Mouse (Mus musculus) testis, adult 2 months (tissue): ENCODE data around the gene Enox1. TPM values are rescaled to one million over a fixed set of nuclear protein-coding genes. Genes with fewer than 3 reads are reported as not detected.

Source experiments
- H3K27ac ChIP-seq: fragments of 200-500 bp; 2 replicates; pipeline ENCODE4 v1.5.1; 2012; ENCODE audit warnings: low read depth, low read length; ENCODE audit not compliant: control insufficient read depth, insufficient read depth
- H3K27me3 ChIP-seq: fragments of 200-500 bp; 2 replicates; pipeline ENCODE4 v1.6.1; 2012; ENCODE audit warnings: mild to moderate bottlenecking, low read length, moderate library complexity; ENCODE audit not compliant: control insufficient read depth, insufficient read depth
- H3K36me3 ChIP-seq: fragments of 200-500 bp; 2 replicates; pipeline ENCODE4 v1.6.1; 2012; ENCODE audit warnings: mild to moderate bottlenecking, low read length; ENCODE audit not compliant: control insufficient read depth, insufficient read depth
- H3K4me1 ChIP-seq: fragments of 200-500 bp; 2 replicates; pipeline ENCODE4 v1.6.1; 2012; ENCODE audit warnings: low read length; ENCODE audit not compliant: control insufficient read depth, insufficient read depth
- H3K4me3 ChIP-seq: fragments of 200-500 bp; 2 replicates; pipeline ENCODE4 v1.5.1; 2012; ENCODE audit warnings: low read depth, mild to moderate bottlenecking, low read length, moderate library complexity, mixed read lengths; ENCODE audit not compliant: control insufficient read depth
- CTCF ChIP-seq: fragments of 200-500 bp; IDR thresholded peaks from 2 replicates; pipeline ENCODE4 v1.5.1; 2012; ENCODE audit warnings: low read depth, mild to moderate bottlenecking, inconsistent platforms, low read length, moderate library complexity; ENCODE audit not compliant: control insufficient read depth, insufficient read depth, insufficient replicate concordance
- POLR2A ChIP-seq: fragments of 200-500 bp; IDR thresholded peaks from 2 replicates; pipeline ENCODE4 v1.6.1; 2012; ENCODE audit warnings: low read depth, mild to moderate bottlenecking, inconsistent platforms, low read length, moderate library complexity; ENCODE audit not compliant: control insufficient read depth
- polyA plus RNA-seq: library from polyadenylated mRNA; depleted of rRNA; stranded (reverse); fragments of >200 nt; gene quantifications from 2 replicates; pipeline ENCODE4 v1.2.3, GENCODE M21; 2012

Gene Enox1
- polyA plus RNA-seq, 1 experiment = 3.9 TPM

DNA sequence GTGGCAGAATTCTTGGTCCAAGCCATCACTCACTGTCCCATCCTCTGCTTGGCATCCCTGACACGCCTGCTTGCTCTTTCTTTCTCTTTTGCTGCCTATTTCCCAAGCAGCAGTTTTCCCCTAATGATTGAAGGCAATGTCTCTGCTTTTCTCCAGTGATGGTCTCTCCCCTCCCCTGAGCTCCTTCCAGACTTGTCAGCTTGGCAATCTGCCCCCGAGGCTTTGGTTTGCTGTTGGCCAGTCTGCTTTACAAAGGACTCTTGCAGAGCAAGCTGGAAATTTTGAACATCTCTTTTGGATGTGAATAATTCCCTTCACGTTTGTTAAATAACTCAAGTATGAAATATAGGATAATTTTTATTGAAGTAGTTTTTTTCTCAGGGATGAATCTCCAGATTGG, 153.0 kb downstream of the Enox1 start:
- TF ChIP-seq CTCF (no peak), POLR2A (no peak)
- no peaks in the 10 kb centered on the region for H3K4me1 ChIP-seq
- H3K4me3 ChIP-seq = no peak overlapping the region
- H3K27ac ChIP-seq = no peak overlapping the region
- no peaks in the 10 kb centered on the region for H3K36me3 ChIP-seq
- H3K27me3 ChIP-seq = no peaks in the 10 kb centered on the region

DNA sequence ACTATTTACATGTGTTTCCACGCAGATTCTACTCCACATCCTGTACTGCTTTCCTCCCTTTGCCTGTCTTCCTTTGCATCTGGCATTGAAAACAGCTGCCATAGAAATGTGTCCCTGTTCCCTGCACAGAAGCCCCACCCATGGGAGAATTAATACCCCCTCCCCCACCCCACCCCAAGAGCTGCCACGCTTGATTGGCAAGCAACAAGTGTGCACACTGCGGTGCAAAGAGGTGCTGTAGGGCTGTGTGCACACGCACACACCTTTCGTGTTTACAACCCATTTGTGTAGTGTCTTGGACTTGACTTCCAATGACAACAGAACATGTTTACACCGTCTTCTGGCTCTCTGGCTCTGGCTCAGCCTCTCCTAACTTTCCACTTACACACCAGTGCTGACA, 154.9 kb downstream of the Enox1 start:
- Histone ChIP-seq H3K36me3 (no peaks in the 10 kb centered on the region), H3K27me3 (no peaks in the 10 kb centered on the region), H3K27ac (no peak overlapping the region), H3K4me1 (no peaks in the 10 kb centered on the region), H3K4me3 (no peak overlapping the region)
- no peak for TF ChIP-seq POLR2A
- no peak for TF ChIP-seq CTCF

GRCm38 (mm10) chr14:77319396-77319795, 162.8 kb downstream of the Enox1 start:
- Histone ChIP-seq H3K27ac (no peak overlapping the region), H3K36me3 (no peaks in the 10 kb centered on the region), H3K27me3 (no peaks in the 10 kb centered on the region), H3K4me1 (no peaks in the 10 kb centered on the region), H3K4me3 (no peak overlapping the region)
- TF ChIP-seq POLR2A (no peak), CTCF (no peak)

DNA sequence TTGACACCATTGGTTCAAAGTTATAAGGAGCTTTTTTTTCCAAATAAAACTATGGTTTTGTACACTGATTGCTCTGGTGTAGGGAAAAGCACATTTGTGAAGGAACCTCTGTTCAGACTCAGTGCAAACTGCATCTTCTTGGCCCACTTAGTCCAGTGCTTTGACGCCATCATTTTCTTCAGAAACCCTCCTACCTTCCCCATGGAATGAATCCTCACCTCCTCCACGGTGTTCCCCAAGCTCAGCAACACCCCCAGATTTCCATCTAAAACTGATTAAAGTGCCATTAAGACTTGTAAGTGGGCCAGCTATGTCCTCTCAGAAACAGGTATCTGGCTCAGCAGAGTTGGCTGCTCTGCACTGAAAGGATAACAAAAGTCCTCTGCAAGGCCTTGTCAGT, 167.8 kb downstream of the Enox1 start:
- H3K36me3 ChIP-seq = no peaks in the 10 kb centered on the region
- no peaks in the 10 kb centered on the region for H3K27me3 ChIP-seq
- no peak overlapping the region for H3K4me3 ChIP-seq
- no peak overlapping the region for H3K27ac ChIP-seq
- no peaks in the 10 kb centered on the region for H3K4me1 ChIP-seq
- TF ChIP-seq CTCF = no peak
- TF ChIP-seq POLR2A = no peak

GRCm38 (mm10) chr14:77327693-77328092, 171.1 kb downstream of the Enox1 start:
- H3K36me3 ChIP-seq = no peaks in the 10 kb centered on the region
- H3K4me3 ChIP-seq = no peak overlapping the region
- TF ChIP-seq CTCF (no peak), POLR2A (no peak)
- no peaks in the 10 kb centered on the region for H3K4me1 ChIP-seq
- H3K27me3 ChIP-seq = no peaks in the 10 kb centered on the region
- H3K27ac ChIP-seq = no peak overlapping the region

GRCm38 (mm10) chr14:77329791-77330190, 173.2 kb downstream of the Enox1 start:
- no peak overlapping the region for H3K4me3 ChIP-seq
- no peak for TF ChIP-seq CTCF
- TF ChIP-seq POLR2A = no peak
- H3K4me1 ChIP-seq = no peaks in the 10 kb centered on the region
- no peaks in the 10 kb centered on the region for H3K27me3 ChIP-seq
- H3K36me3 ChIP-seq = no peaks in the 10 kb centered on the region
- H3K27ac ChIP-seq = no peak overlapping the region

DNA sequence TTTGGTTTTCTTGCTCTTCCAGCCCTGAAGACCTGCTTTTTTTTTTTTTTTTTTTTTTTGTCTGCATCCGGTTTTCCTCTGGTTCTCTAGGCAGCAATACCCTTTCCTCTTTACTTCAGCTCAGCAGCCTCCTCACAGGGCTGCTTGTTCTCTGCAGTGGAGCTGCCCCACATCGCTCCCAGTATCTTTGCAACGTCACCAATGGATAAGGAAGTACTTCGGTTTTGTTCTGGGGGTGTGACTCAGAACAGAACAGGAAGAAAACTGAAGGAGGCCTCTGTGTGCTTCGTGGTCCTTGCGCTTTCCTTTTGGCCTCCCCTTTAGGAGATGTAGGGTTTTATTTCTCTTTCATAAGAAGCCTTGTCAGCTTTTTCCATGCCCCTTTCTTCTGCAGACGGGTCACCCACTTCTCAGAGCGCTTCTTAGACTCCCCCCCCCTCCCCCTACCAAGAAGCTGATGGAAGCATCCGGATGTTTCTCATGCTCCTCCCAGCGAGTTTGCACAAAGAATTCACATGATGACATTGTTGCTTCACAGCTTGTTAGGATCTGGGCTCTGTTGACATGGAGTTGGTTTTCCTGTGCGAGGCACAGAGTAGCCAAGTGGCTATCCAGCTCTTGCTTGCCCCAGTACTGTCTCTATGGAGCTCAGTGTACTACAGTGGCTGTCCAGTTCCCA, 187.2 kb downstream of the Enox1 start:
- Histone ChIP-seq H3K27ac (peak overlapping the region; percentile 36), H3K27me3 (no peaks in the 10 kb centered on the region), H3K4me1 (peaks cover 3% of the 10 kb centered on the region; the same call in 1 of the 2 replicates), H3K36me3 (no peaks in the 10 kb centered on the region), H3K4me3 (no peak overlapping the region)
- TF ChIP-seq POLR2A (no peak), CTCF (no peak)

- TF ChIP-seq CTCF (no peak), POLR2A (no peak)
- H3K4me3 ChIP-seq = no peak overlapping the region
- H3K36me3 ChIP-seq = no peaks in the 10 kb centered on the region
- H3K27me3 ChIP-seq = no peaks in the 10 kb centered on the region
- peaks cover 3% of the 10 kb centered on the region; the same call in 1 of the 2 replicates for H3K4me1 ChIP-seq
- H3K27ac ChIP-seq = no peak overlapping the region
Measured at GRCm38 (mm10) chr14:77346296-77346695, 189.7 kb downstream of the Enox1 start.
